Mouse (Mus musculus) liver, embryonic 16.5 days (tissue): Measurements from ENCODE around the gene Asap3. TPM values are rescaled to one million over a fixed set of nuclear protein-coding genes. Genes with fewer than 3 reads are reported as not detected.
A peak's percentile ranks its signal among the peaks of the same experiment; 100 is the strongest.

ENCODE experiments used
- ATAC-seq: fragments of 200-750 bp; cut with Nextera tagmentation; 2 replicates; pipeline ENCODE4 v1.8.0; 2017; ENCODE audit warnings: low read depth, mild to moderate bottlenecking, moderate number of reproducible peaks, moderate library complexity
- H3K27ac ChIP-seq: fragments of 300-500 bp; sonication (generic); 2 replicates; pipeline ENCODE4 v1.5.1; 2014; ENCODE audit warnings: mild to moderate bottlenecking, low read length
- H3K27me3 ChIP-seq: fragments of 300-500 bp; sonication (generic); 2 replicates; pipeline ENCODE4 v1.6.1; 2014; ENCODE audit warnings: low read depth, low read length, mixed read lengths; ENCODE audit not compliant: control insufficient read depth, insufficient read depth
- H3K36me3 ChIP-seq: fragments of 300-500 bp; sonication (generic); 2 replicates; pipeline ENCODE4 v1.6.1; 2014; ENCODE audit warnings: mild to moderate bottlenecking; ENCODE audit not compliant: control insufficient read depth, insufficient read depth
- H3K4me1 ChIP-seq: fragments of 300-500 bp; sonication (generic); 2 replicates; pipeline ENCODE4 v1.6.1; 2014; ENCODE audit warnings: low read depth, low read length, mixed read lengths; ENCODE audit not compliant: control insufficient read depth
- H3K4me2 ChIP-seq: fragments of 300-500 bp; sonication (generic); 2 replicates; pipeline ENCODE4 v1.6.1; 2014; ENCODE audit warnings: low read depth, low read length, mixed read lengths
- H3K4me3 ChIP-seq: fragments of 300-500 bp; sonication (generic); 2 replicates; pipeline ENCODE4 v1.5.1; 2014; ENCODE audit warnings: low read depth, mild to moderate bottlenecking, low read length
- H3K9ac ChIP-seq: fragments of 300-500 bp; sonication (generic); 2 replicates; pipeline ENCODE4 v1.6.1; 2014; ENCODE audit warnings: low read depth, low read length
- H3K9me3 ChIP-seq: fragments of 300-500 bp; sonication (generic); replicated peaks from 2 replicates; pipeline ENCODE4 v1.6.1; 2016; ENCODE audit warnings: low read length; ENCODE audit not compliant: control insufficient read depth
- WGBS: fragments of 180-500 bp; shearing (Covaris S2); extraction: QIAGEN DNeasy Blood & Tissue Kit; methylation state at CpG from one replicate; pipeline ENCODE4 v1.1.7; 2014; ENCODE audit not compliant: insufficient replicate concordance; 5-methylcytosine and 5-hydroxymethylcytosine counted together
- polyA plus RNA-seq: library from polyadenylated mRNA; unstranded; fragments of >200 nt; fragmentation: Nextera tagmentation; extraction: Ambion mirVana; gene quantifications from 2 replicates; pipeline ENCODE4 v1.2.1, GENCODE M21; 2015

Asap3 gene
- polyA plus RNA-seq, 1 experiment from 2014 or later = 3.0 TPM

- no peak for ATAC-seq
- peak overlapping the region; percentile 66 for H3K9ac ChIP-seq
- WGBS = 13% methylated on average over 6 of the region's 6 CpGs
These were observed 778 bp downstream of the Asap3 start for GRCm38 (mm10) chr4:136206943-136207342.

GRCm38 (mm10) chr4:136210931-136211330, 4.8 kb downstream of the Asap3 start:
- Histone ChIP-seq H3K4me1 (peaks cover 13% of the 10 kb centered on the region), H3K4me3 (no peak overlapping the region), H3K9ac (no peak overlapping the region), H3K27ac (no peak overlapping the region), H3K27me3 (peaks cover 28% of the 10 kb centered on the region), H3K9me3 (no peaks in the 10 kb centered on the region), H3K36me3 (no peaks in the 10 kb centered on the region), H3K4me2 (no peak overlapping the region)
- 52% methylated on average over 9 of the region's 9 CpGs for WGBS
- no peak for ATAC-seq

More at GRCm38 (mm10) chr4:136206943-136207342, 778 bp downstream of the Asap3 start:
- Histone ChIP-seq H3K27me3 (peaks cover 48% of the 10 kb centered on the region), H3K27ac (no peak overlapping the region), H3K36me3 (no peaks in the 10 kb centered on the region), H3K4me1 (peaks cover 16% of the 10 kb centered on the region), H3K4me3 (peak overlapping the region; percentile 65), H3K9me3 (no peaks in the 10 kb centered on the region), H3K4me2 (peak overlapping the region; percentile 96)

GRCm38 (mm10) chr4:136213629-136214028, 7.5 kb downstream of the Asap3 start:
- no peaks in the 10 kb centered on the region for H3K36me3 ChIP-seq
- H3K27me3 ChIP-seq = peaks cover 12% of the 10 kb centered on the region
- WGBS = 63% methylated on average over 7 of the region's 7 CpGs
- ATAC-seq = peak; percentile 56
- no peaks in the 10 kb centered on the region; the same call in none of the 2 replicates for H3K4me1 ChIP-seq
- H3K27ac ChIP-seq = peak overlapping the region; percentile 42; the same call in 1 of the 2 replicates
- H3K4me2 ChIP-seq = no peak overlapping the region
- no peaks in the 10 kb centered on the region for H3K9me3 ChIP-seq
- no peak overlapping the region for H3K9ac ChIP-seq
- no peak overlapping the region for H3K4me3 ChIP-seq

- Histone ChIP-seq H3K4me2 (no peak overlapping the region), H3K9me3 (no peaks in the 10 kb centered on the region), H3K36me3 (no peaks in the 10 kb centered on the region), H3K27me3 (peaks cover 17% of the 10 kb centered on the region), H3K4me1 (no peaks in the 10 kb centered on the region; the same call in none of the 2 replicates), H3K9ac (no peak overlapping the region), H3K27ac (peak overlapping the region; percentile 67), H3K4me3 (no peak overlapping the region)
- WGBS = 61% methylated on average over 8 of the region's 8 CpGs
- ATAC-seq = peak; percentile 91
These were observed 8.7 kb downstream of the Asap3 start for GRCm38 (mm10) chr4:136214828-136215227.

- peak overlapping the region; percentile 67 for H3K27ac ChIP-seq
- ATAC-seq = no peak
- 58% methylated on average over 8 of the region's 8 CpGs for WGBS
- H3K9ac ChIP-seq = no peak overlapping the region
- H3K4me2 ChIP-seq = no peak overlapping the region
- peaks cover 18% of the 10 kb centered on the region for H3K27me3 ChIP-seq
- H3K36me3 ChIP-seq = no peaks in the 10 kb centered on the region
- H3K9me3 ChIP-seq = no peaks in the 10 kb centered on the region
- H3K4me1 ChIP-seq = no peaks in the 10 kb centered on the region; the same call in none of the 2 replicates
- H3K4me3 ChIP-seq = no peak overlapping the region
These were observed 9.4 kb downstream of the Asap3 start for GRCm38 (mm10) chr4:136215576-136215975.

GRCm38 (mm10) chr4:136217063-136217462, 10.9 kb downstream of the Asap3 start:
- H3K36me3 ChIP-seq = no peaks in the 10 kb centered on the region
- no peaks in the 10 kb centered on the region; the same call in none of the 2 replicates for H3K4me1 ChIP-seq
- H3K27ac ChIP-seq = no peak overlapping the region
- no peak overlapping the region for H3K4me3 ChIP-seq
- H3K9me3 ChIP-seq = no peaks in the 10 kb centered on the region
- no peak overlapping the region for H3K9ac ChIP-seq
- peaks cover 20% of the 10 kb centered on the region for H3K27me3 ChIP-seq
- H3K4me2 ChIP-seq = no peak overlapping the region
- 46% methylated on average over 10 of the region's 10 CpGs for WGBS
- ATAC-seq = no peak

GRCm38 (mm10) chr4:136218595-136219214, 12.5 kb downstream of the Asap3 start:
- Histone ChIP-seq H3K4me1 (no peaks in the 10 kb centered on the region; the same call in none of the 2 replicates), H3K4me2 (no peak overlapping the region), H3K27me3 (peaks cover 20% of the 10 kb centered on the region), H3K27ac (no peak overlapping the region), H3K4me3 (no peak overlapping the region), H3K9me3 (no peaks in the 10 kb centered on the region), H3K9ac (no peak overlapping the region), H3K36me3 (no peaks in the 10 kb centered on the region)
- ATAC-seq = no peak
- WGBS = 25% methylated on average over 18 of the region's 18 CpGs

GRCm38 (mm10) chr4:136220133-136220775, 14.1 kb downstream of the Asap3 start:
- WGBS = 17% methylated on average over 17 of the region's 17 CpGs
- no peaks in the 10 kb centered on the region for H3K36me3 ChIP-seq
- no peaks in the 10 kb centered on the region; the same call in none of the 2 replicates for H3K4me1 ChIP-seq
- no peak overlapping the region for H3K27ac ChIP-seq
- H3K9me3 ChIP-seq = no peaks in the 10 kb centered on the region
- no peak overlapping the region for H3K9ac ChIP-seq
- peaks cover 20% of the 10 kb centered on the region for H3K27me3 ChIP-seq
- no peak overlapping the region for H3K4me2 ChIP-seq
- ATAC-seq = no peak
- H3K4me3 ChIP-seq = no peak overlapping the region
